Comparison of ENCODE assay signal across 19 mouse cellular contexts in the genomic region with DNA sequence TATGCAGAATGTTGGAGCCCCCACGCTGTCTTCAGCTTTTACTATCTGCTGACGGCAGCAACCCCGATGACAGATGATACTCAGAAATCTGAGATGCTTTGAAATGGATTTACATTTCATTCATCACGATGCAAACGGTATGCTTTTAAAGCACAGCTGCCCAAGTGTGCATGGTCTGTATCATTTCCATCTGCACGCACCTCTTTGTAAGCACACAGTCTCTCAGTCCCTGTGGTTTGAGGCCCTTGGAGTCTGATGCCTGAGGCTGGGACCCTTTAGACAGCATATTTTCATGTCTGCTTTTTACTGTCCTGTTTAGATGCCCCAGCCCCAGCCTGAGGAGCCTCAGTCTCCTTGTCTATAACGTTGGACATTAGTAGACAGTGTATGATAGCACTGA. TPM values are rescaled to one million over a fixed set of nuclear protein-coding genes. Genes with fewer than 3 reads are reported as not detected.
"Had no signal": no experiment of that assay in that cellular context is flagged by ENCODE, and none has a peak within 500 bp of the region (broad histone marks: within the 10 kb centered on the region; RNA-seq: fewer than 3 reads in every experiment).

No protein-coding gene starts in this region.

- H3K27me3 ChIP-seq: neural tube, embryonic 13.5 days; stomach, embryonic 15.5 days had no signal

- H3K9me3 ChIP-seq: liver, embryonic 15.5 days; midbrain, embryonic 10.5 days; neural tube, embryonic 13.5 days; stomach, embryonic 15.5 days had no signal

- H3K4me1 ChIP-seq: liver, embryonic 15.5 days; midbrain, embryonic 10.5 days; neural tube, embryonic 13.5 days; stomach, embryonic 15.5 days had no signal

- DNase-seq: kidney, postnatal 10 days; kidney, postnatal 4 days; left cerebral cortex, postnatal 4 days; lung, adult 2 months; retina, postnatal 1 day; thymus, adult 2 months; thymus, postnatal 25 days had no signal

- ATAC-seq: lung, postnatal 0 days; midbrain, embryonic 16.5 days had no signal

- H3K36me3 ChIP-seq: liver, embryonic 15.5 days; midbrain, embryonic 10.5 days; neural tube, embryonic 13.5 days; stomach, embryonic 15.5 days had no signal

- H3K9ac ChIP-seq: liver, embryonic 15.5 days; neural tube, embryonic 13.5 days; stomach, embryonic 15.5 days had no signal

- H3K27ac ChIP-seq: layer of hippocampus, adult 2 months; liver, embryonic 15.5 days; midbrain, embryonic 10.5 days; neural tube, embryonic 13.5 days; stomach, embryonic 15.5 days had no signal

- H3K4me3 ChIP-seq: layer of hippocampus, adult 2 months; liver, embryonic 15.5 days; midbrain, embryonic 10.5 days; neural tube, embryonic 13.5 days; stomach, embryonic 15.5 days had no signal

- H3K4me2 ChIP-seq: liver, embryonic 11.5 days; liver, embryonic 15.5 days; neural tube, embryonic 13.5 days; stomach, embryonic 15.5 days had no signal

RNA-seq across cellular contexts. Expression of a gene that starts 20.1 kb away (rescaled TPM):
- total RNA-seq: layer of hippocampus, adult 2 months; layer of hippocampus, postnatal 10 days; megakaryocyte, adult 5-6 weeks had no signal
- polyA plus RNA-seq: kidney, embryonic 14.5 days; liver, embryonic 11.5 days; liver, embryonic 15.5 days; lung, postnatal 0 days; midbrain, embryonic 10.5 days; neural tube, embryonic 13.5 days; spleen, adult 2 months had no signal

RNA-seq across cellular contexts. Expression of a gene that starts 28.8 kb away (rescaled TPM):
- total RNA-seq: megakaryocyte, adult 5-6 weeks had no signal
